Mouse (Mus musculus): ENCODE data around the gene Tmem233.

Tmem233 gene

GRCm38 (mm10) chr5:115997376-115997775 lies 85.7 kb downstream of the Tmem233 start:
- no peak for DNase-seq

- DNase-seq, result no peak
These were observed 88.9 kb downstream of the Tmem233 start for GRCm38 (mm10) chr5:115994101-115994500.

- no peak for DNase-seq
These were observed 91.3 kb downstream of the Tmem233 start for GRCm38 (mm10) chr5:115991717-115992116.
